Mouse (Mus musculus): ENCODE results near the gene Ccdc153. TPM values are rescaled to one million over a fixed set of nuclear protein-coding genes. Genes with fewer than 3 reads are reported as not detected.

Ccdc153 gene
- polyA plus RNA-seq (2012; rRNA removed) = not detected in 2 replicates

GRCm38 (mm10) chr9:44240399-44240798, at the start of gene Ccdc153:
TSS of gene Ccdc153 (plus strand) at chr9:44240676.
- H3K4me3 ChIP-seq (ENCODE audit: insufficient read depth, low read depth, low read length) = no peak within 1 kb of the TSS
- no peaks in the 10 kb centered on the region for H3K36me3 ChIP-seq (ENCODE audit: control insufficient read depth, insufficient read depth, low read length)
- H3K4me1 ChIP-seq (ENCODE audit: control insufficient read depth, insufficient read depth, low read length) = peaks cover 6% of the 10 kb centered on the region; the same call in 1 of the 2 replicates
- DNase-seq = no peak
- H3K27me3 ChIP-seq (replicated peaks; ENCODE audit: control insufficient read depth, insufficient read depth, low read length) = no peaks in the 10 kb centered on the region
- H3K27ac ChIP-seq (ENCODE audit: insufficient read depth, low read depth, low read length) = no peak within 1 kb of the TSS
- TF ChIP-seq CTCF (conservative IDR thresholded peaks at IDR 0.05; ENCODE audit: insufficient read depth, insufficient read length, low read depth, low read length) = no peak
- TF ChIP-seq POLR2A (IDR thresholded peaks at IDR 0.05; ENCODE audit: low read depth, low read length) = no peak
- WGBS = 58% methylated on average over 2 of the region's 2 CpGs

- no peak overlapping the region for H3K27ac ChIP-seq (ENCODE audit: insufficient read depth, low read depth, low read length)
- WGBS = 76% methylated on average over 3 of the region's 3 CpGs
- H3K27me3 ChIP-seq (replicated peaks; ENCODE audit: control insufficient read depth, insufficient read depth, low read length) = no peaks in the 10 kb centered on the region
- TF ChIP-seq POLR2A (IDR thresholded peaks at IDR 0.05; ENCODE audit: low read depth, low read length) (no peak), CTCF (conservative IDR thresholded peaks at IDR 0.05; ENCODE audit: insufficient read depth, insufficient read length, low read depth, low read length) (no peak)
- no peaks in the 10 kb centered on the region; the same call in 1 of the 2 replicates for H3K36me3 ChIP-seq (ENCODE audit: control insufficient read depth, insufficient read depth, low read length)
- H3K4me3 ChIP-seq (ENCODE audit: insufficient read depth, low read depth, low read length) = no peak overlapping the region
- DNase-seq = no peak
- no peaks in the 10 kb centered on the region for H3K4me1 ChIP-seq (ENCODE audit: control insufficient read depth, insufficient read depth, low read length)
Observed at GRCm38 (mm10) chr9:44191166-44191565, 49.3 kb upstream of the Ccdc153 start.

- TF ChIP-seq POLR2A (IDR thresholded peaks at IDR 0.05; ENCODE audit: low read depth, low read length) (no peak), CTCF (conservative IDR thresholded peaks at IDR 0.05; ENCODE audit: insufficient read depth, insufficient read length, low read depth, low read length) (no peak)
- WGBS = 80% methylated on average over 3 of the region's 3 CpGs
- no peaks in the 10 kb centered on the region for H3K4me1 ChIP-seq (ENCODE audit: control insufficient read depth, insufficient read depth, low read length)
Observed at GRCm38 (mm10) chr9:44192312-44192711, 48.2 kb upstream of the Ccdc153 start.

GRCm38 (mm10) chr9:44192794-44193193, 47.7 kb upstream of the Ccdc153 start:
- Histone ChIP-seq H3K4me3 (ENCODE audit: insufficient read depth, low read depth, low read length) (no peak overlapping the region), H3K36me3 (ENCODE audit: control insufficient read depth, insufficient read depth, low read length) (no peaks in the 10 kb centered on the region; the same call in 1 of the 2 replicates), H3K27ac (ENCODE audit: insufficient read depth, low read depth, low read length) (no peak overlapping the region), H3K4me1 (ENCODE audit: control insufficient read depth, insufficient read depth, low read length) (peaks cover 1% of the 10 kb centered on the region), H3K27me3 (replicated peaks; ENCODE audit: control insufficient read depth, insufficient read depth, low read length) (no peaks in the 10 kb centered on the region)
- TF ChIP-seq POLR2A (IDR thresholded peaks at IDR 0.05; ENCODE audit: low read depth, low read length) (no peak), CTCF (conservative IDR thresholded peaks at IDR 0.05; ENCODE audit: insufficient read depth, insufficient read length, low read depth, low read length) (no peak)
- no peak for DNase-seq
- WGBS = 89% methylated on average over 5 of the region's 5 CpGs

More at GRCm38 (mm10) chr9:44192312-44192711, 48.2 kb upstream of the Ccdc153 start:
- Histone ChIP-seq H3K4me3 (ENCODE audit: insufficient read depth, low read depth, low read length) (no peak overlapping the region), H3K27me3 (replicated peaks; ENCODE audit: control insufficient read depth, insufficient read depth, low read length) (no peaks in the 10 kb centered on the region), H3K27ac (ENCODE audit: insufficient read depth, low read depth, low read length) (no peak overlapping the region), H3K36me3 (ENCODE audit: control insufficient read depth, insufficient read depth, low read length) (no peaks in the 10 kb centered on the region; the same call in 1 of the 2 replicates)
- no peak for DNase-seq

- TF ChIP-seq POLR2A (IDR thresholded peaks at IDR 0.05; ENCODE audit: low read depth, low read length) (no peak), CTCF (conservative IDR thresholded peaks at IDR 0.05; ENCODE audit: insufficient read depth, insufficient read length, low read depth, low read length) (no peak)
- 31% methylated on average over 1 of the region's 1 CpGs for WGBS
- no peak for DNase-seq
- Histone ChIP-seq H3K36me3 (ENCODE audit: control insufficient read depth, insufficient read depth, low read length) (no peaks in the 10 kb centered on the region; the same call in 1 of the 2 replicates), H3K27me3 (replicated peaks; ENCODE audit: control insufficient read depth, insufficient read depth, low read length) (no peaks in the 10 kb centered on the region), H3K4me3 (ENCODE audit: insufficient read depth, low read depth, low read length) (no peak overlapping the region), H3K27ac (ENCODE audit: insufficient read depth, low read depth, low read length) (no peak overlapping the region), H3K4me1 (ENCODE audit: control insufficient read depth, insufficient read depth, low read length) (peaks cover 4% of the 10 kb centered on the region)
Observed at GRCm38 (mm10) chr9:44194000-44194399, 46.5 kb upstream of the Ccdc153 start.

- H3K4me1 ChIP-seq (ENCODE audit: control insufficient read depth, insufficient read depth, low read length) = peaks cover 4% of the 10 kb centered on the region
- no peak for DNase-seq
- H3K27ac ChIP-seq (ENCODE audit: insufficient read depth, low read depth, low read length) = no peak overlapping the region
- no peak for TF ChIP-seq POLR2A (IDR thresholded peaks at IDR 0.05; ENCODE audit: low read depth, low read length)
- no peak for TF ChIP-seq CTCF (conservative IDR thresholded peaks at IDR 0.05; ENCODE audit: insufficient read depth, insufficient read length, low read depth, low read length)
- H3K4me3 ChIP-seq (ENCODE audit: insufficient read depth, low read depth, low read length) = no peak overlapping the region
- H3K36me3 ChIP-seq (ENCODE audit: control insufficient read depth, insufficient read depth, low read length) = no peaks in the 10 kb centered on the region; the same call in 1 of the 2 replicates
- WGBS = 84% methylated on average over 4 of the region's 4 CpGs
- no peaks in the 10 kb centered on the region for H3K27me3 ChIP-seq (replicated peaks; ENCODE audit: control insufficient read depth, insufficient read depth, low read length)
Observed at GRCm38 (mm10) chr9:44196354-44196753, 44.1 kb upstream of the Ccdc153 start.

GRCm38 (mm10) chr9:44199166-44199565, 41.3 kb upstream of the Ccdc153 start:
- DNase-seq = no peak
- 54% methylated on average over 3 of the region's 3 CpGs for WGBS
- Histone ChIP-seq H3K27ac (ENCODE audit: insufficient read depth, low read depth, low read length) (peak overlapping the region; percentile 56), H3K4me3 (ENCODE audit: insufficient read depth, low read depth, low read length) (no peak overlapping the region), H3K36me3 (ENCODE audit: control insufficient read depth, insufficient read depth, low read length) (no peaks in the 10 kb centered on the region; the same call in 1 of the 2 replicates), H3K27me3 (replicated peaks; ENCODE audit: control insufficient read depth, insufficient read depth, low read length) (no peaks in the 10 kb centered on the region), H3K4me1 (ENCODE audit: control insufficient read depth, insufficient read depth, low read length) (peaks cover 4% of the 10 kb centered on the region)
- TF ChIP-seq CTCF (conservative IDR thresholded peaks at IDR 0.05; ENCODE audit: insufficient read depth, insufficient read length, low read depth, low read length) = no peak
- TF ChIP-seq POLR2A (IDR thresholded peaks at IDR 0.05; ENCODE audit: low read depth, low read length) = no peak
